Mouse (Mus musculus) G1E (cell line): ENCODE measurements around the gene Neurog1. TPM values are rescaled to one million over a fixed set of nuclear protein-coding genes. Genes with fewer than 3 reads are reported as not detected.

Source experiments
- ATAC-seq: 2 replicates; pipeline ENCODE4 v1.8.0; 2016; ENCODE audit warnings: mild to moderate bottlenecking; ENCODE audit not compliant: insufficient number of reproducible peaks, poor library complexity, low FRiP score, severe bottlenecking; ENCODE audit errors: extremely low read depth
- DNase-seq: peaks from one replicate; pipeline ENCODE4 v3.0.0; 2012; ENCODE audit warnings: low spot score
- H3K27me3 ChIP-seq: 2 replicates; pipeline ENCODE4 v1.6.1; 2012; ENCODE audit warnings: mild to moderate bottlenecking, low read length, inconsistent platforms; ENCODE audit not compliant: insufficient read depth
- H3K36me3 ChIP-seq: replicated peaks from 2 replicates; pipeline ENCODE3; 2012; ENCODE audit warnings: mild to moderate bottlenecking, inconsistent platforms
- H3K4me1 ChIP-seq: 2 replicates; pipeline ENCODE4 v1.6.1; 2012; ENCODE audit warnings: low read depth, low read length, inconsistent platforms, mixed read lengths; ENCODE audit not compliant: insufficient read depth
- H3K4me3 ChIP-seq: 2 replicates; pipeline ENCODE4 v1.5.1; 2012; ENCODE audit warnings: low read depth, mild to moderate bottlenecking, inconsistent platforms, low read length, moderate library complexity, mixed read lengths
- H3K9me3 ChIP-seq: replicated peaks from 2 replicates; pipeline ENCODE4 v1.6.1; 2012; ENCODE audit warnings: inconsistent platforms
- GATA2 ChIP-seq: IDR thresholded peaks from 2 replicates; pipeline ENCODE4 v1.6.1; 2012; ENCODE audit warnings: low read depth, low read length, inconsistent platforms, borderline replicate concordance
- polyA plus RNA-seq: library from polyadenylated mRNA; stranded (reverse); fragments of >175 nt; gene quantifications from 2 replicates; pipeline ENCODE4 v1.2.3, GENCODE M21; 2012
- total RNA-seq, 2 experiments: library from RNA; stranded (forward) in 1 of 2; stranded (reverse) in 1 of 2; fragments of 200-1000 nt in 1 of 2; fragments of >200 nt in 1 of 2; fragmentation: Nextera tagmentation in 1 of 2; gene quantifications; 2 replicates each; pipeline ENCODE4 v1.2.3; 2014 to 2017

The Neurog1 gene
- total and polyA plus RNA-seq, 3 experiments: 0.11 TPM; not detected in 2

GRCm38 (mm10) chr13:56208225-56209066 lies 43.5 kb downstream of the Neurog1 start:
- no peaks in the 10 kb centered on the region for H3K4me1 ChIP-seq
- H3K9me3 ChIP-seq: peaks cover 11% of the 10 kb centered on the region
- ATAC-seq (no peak), DNase-seq (no peak)
- H3K27me3 ChIP-seq: no peaks in the 10 kb centered on the region
- no peak overlapping the region for H3K4me3 ChIP-seq
- H3K36me3 ChIP-seq: no peaks in the 10 kb centered on the region
- TF ChIP-seq GATA2: no peak

Other genes starting within 250 kb of the Neurog1 start
- 161 and 189 TPM in 2 replicates for gene H2afy, start 115.8 kb downstream of the Neurog1 start, total RNA-seq (2014; fragmentation: Nextera tagmentation)
- 177 and 198 TPM in 2 replicates for gene H2afy, start 115.8 kb downstream of the Neurog1 start, total RNA-seq (2017)
- 503 and 573 TPM in 2 replicates for gene H2afy, start 115.8 kb downstream of the Neurog1 start, polyA plus RNA-seq
- gene Tifab, start 73.3 kb downstream of the Neurog1 start, total RNA-seq (2014; fragmentation: Nextera tagmentation): not detected in 2 replicates
- gene Tifab, start 73.3 kb downstream of the Neurog1 start, total RNA-seq (2017): 0.06 and 0.16 TPM in 2 replicates
- gene Tifab, start 73.3 kb downstream of the Neurog1 start, polyA plus RNA-seq: not detected in 2 replicates
- gene Cxcl14, start 44.4 kb upstream of the Neurog1 start, total RNA-seq (2014; fragmentation: Nextera tagmentation): not detected in 2 replicates
- gene Cxcl14, start 44.4 kb upstream of the Neurog1 start, total RNA-seq (2017): 0.06 TPM in 1 of 2 replicates, not detected in the other
- gene Cxcl14, start 44.4 kb upstream of the Neurog1 start, polyA plus RNA-seq: not detected in 2 replicates
- not detected in 2 replicates for gene Gm3045, start 174.4 kb upstream of the Neurog1 start, total RNA-seq (2014; fragmentation: Nextera tagmentation)
- 0.05 TPM in 1 of 2 replicates, not detected in the other for gene Gm3045, start 174.4 kb upstream of the Neurog1 start, total RNA-seq (2017)
- gene Gm3045, start 174.4 kb upstream of the Neurog1 start, polyA plus RNA-seq: not detected in 2 replicates
- gene Slc25a48, start 186.2 kb upstream of the Neurog1 start, total RNA-seq (2014; fragmentation: Nextera tagmentation): not detected in 2 replicates
- 0.05 TPM in 1 of 2 replicates, not detected in the other for gene Slc25a48, start 186.2 kb upstream of the Neurog1 start, total RNA-seq (2017)
- not detected in 2 replicates for gene Slc25a48, start 186.2 kb upstream of the Neurog1 start, polyA plus RNA-seq
- not detected in 2 replicates for gene Il9, start 230.1 kb upstream of the Neurog1 start, total RNA-seq (2014; fragmentation: Nextera tagmentation)
- gene Il9, start 230.1 kb upstream of the Neurog1 start, total RNA-seq (2017): not detected in 2 replicates
- gene Il9, start 230.1 kb upstream of the Neurog1 start, polyA plus RNA-seq: not detected in 2 replicates